Mouse (Mus musculus): ENCODE measurements around the gene Lbh. TPM values are rescaled to one million over a fixed set of nuclear protein-coding genes. Genes with fewer than 3 reads are reported as not detected.

Gene Lbh
- polyA plus RNA-seq, 2 experiments: 0.85 to 6.2 TPM

DNA sequence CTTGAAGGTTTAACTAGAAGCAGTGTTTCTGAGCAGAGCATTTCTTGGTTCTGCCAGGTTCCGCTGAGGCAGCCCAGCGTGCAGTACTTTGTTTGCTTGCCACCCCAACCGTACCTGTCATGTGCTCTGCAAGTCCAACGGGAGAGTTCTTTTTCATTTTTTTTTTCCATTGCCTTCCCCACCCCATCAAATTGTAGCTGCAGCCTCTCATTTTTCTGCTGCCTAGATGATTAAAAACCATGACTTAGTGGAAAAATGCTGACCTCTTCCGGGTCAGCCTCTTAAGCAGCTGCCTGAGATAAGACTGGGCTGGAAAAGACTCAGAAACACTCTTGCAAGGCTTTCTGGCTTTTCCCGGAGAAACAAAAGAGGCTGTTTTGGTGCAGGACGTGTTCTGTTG lies 17.8 kb downstream of the Lbh start:
- Histone ChIP-seq H3K27ac (no peak overlapping the region), H3K4me1 (replicated peaks; ENCODE audit: control insufficient read depth in 2 of 2, insufficient read depth in 2 of 2, low read length in 1 of 2) (peaks cover 0 to 6% of the 10 kb centered on the region in 2 experiments; a peak in 1 of 4 replicates), H3K9me3 (ENCODE audit: control insufficient read depth, low read length) (no peaks in the 10 kb centered on the region), H3K9ac (replicated peaks) (no peak overlapping the region), H3K4me3 (ENCODE audit: insufficient read depth in 1 of 2, low read depth in 2 of 2, low read length in 2 of 2) (no peak overlapping the region), H3K4me2 (ENCODE audit: low read depth) (no peak overlapping the region), H3K27me3 (ENCODE audit: control insufficient read depth, insufficient read depth, low read length) (no peaks in the 10 kb centered on the region), H3K36me3 (replicated peaks; ENCODE audit: control insufficient read depth, insufficient read depth, low read depth) (no peaks in the 10 kb centered on the region)
- DNase-seq (ENCODE audit: low read depth in 3 of 3, low spot score in 3 of 3) (no peak), ATAC-seq (ENCODE audit: insufficient read depth) (no peak)
- WGBS (ENCODE audit: insufficient replicate concordance): 38% methylated on average over 7 of the region's 7 CpGs
- TF ChIP-seq EP300 (IDR thresholded peaks at IDR 0.05; ENCODE audit: low read depth) (no peak), CTCF (IDR thresholded peaks at IDR 0.05; ENCODE audit: low read depth) (no peak)

DNA sequence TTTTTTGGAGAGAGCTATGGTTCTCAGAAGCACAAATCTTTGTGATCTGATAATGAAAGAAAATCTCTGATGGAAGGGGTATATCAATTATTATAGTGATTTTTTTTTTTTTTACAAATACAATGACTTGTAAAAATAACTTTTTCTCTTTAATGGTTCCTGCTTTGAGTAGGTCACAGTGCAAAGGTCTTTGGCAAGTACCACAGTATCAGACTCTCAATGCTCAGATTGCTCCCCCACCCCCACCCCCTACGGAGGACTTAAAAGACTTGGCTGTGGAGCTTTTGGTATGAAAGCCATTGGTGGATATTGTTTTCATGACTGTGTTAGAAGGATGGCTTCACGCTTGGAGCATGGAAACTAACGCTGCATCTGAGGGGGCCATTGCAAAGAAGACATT lies 18.2 kb downstream of the Lbh start:
- H3K36me3 ChIP-seq (replicated peaks; ENCODE audit: control insufficient read depth, insufficient read depth, low read depth): no peaks in the 10 kb centered on the region
- H3K4me3 ChIP-seq (ENCODE audit: insufficient read depth in 1 of 2, low read depth in 2 of 2, low read length in 2 of 2): no peak overlapping the region
- H3K4me2 ChIP-seq (ENCODE audit: low read depth): no peak overlapping the region
- H3K4me1 ChIP-seq (replicated peaks; ENCODE audit: control insufficient read depth in 2 of 2, insufficient read depth in 2 of 2, low read length in 1 of 2): peaks cover 0 to 6% of the 10 kb centered on the region in 2 experiments; a peak in 1 of 4 replicates
- H3K27ac ChIP-seq: no peak overlapping the region
- WGBS (ENCODE audit: insufficient replicate concordance): 84% methylated on average over 3 of the region's 3 CpGs
- H3K9me3 ChIP-seq (ENCODE audit: control insufficient read depth, low read length): no peaks in the 10 kb centered on the region
- TF ChIP-seq CTCF (IDR thresholded peaks at IDR 0.05; ENCODE audit: low read depth): no peak
- TF ChIP-seq EP300 (IDR thresholded peaks at IDR 0.05; ENCODE audit: low read depth): no peak
- no peak for ATAC-seq (ENCODE audit: insufficient read depth)
- H3K27me3 ChIP-seq (ENCODE audit: control insufficient read depth, insufficient read depth, low read length): no peaks in the 10 kb centered on the region
- no peak for DNase-seq (ENCODE audit: low read depth in 3 of 3, low spot score in 3 of 3)
- H3K9ac ChIP-seq (replicated peaks): no peak overlapping the region

DNA sequence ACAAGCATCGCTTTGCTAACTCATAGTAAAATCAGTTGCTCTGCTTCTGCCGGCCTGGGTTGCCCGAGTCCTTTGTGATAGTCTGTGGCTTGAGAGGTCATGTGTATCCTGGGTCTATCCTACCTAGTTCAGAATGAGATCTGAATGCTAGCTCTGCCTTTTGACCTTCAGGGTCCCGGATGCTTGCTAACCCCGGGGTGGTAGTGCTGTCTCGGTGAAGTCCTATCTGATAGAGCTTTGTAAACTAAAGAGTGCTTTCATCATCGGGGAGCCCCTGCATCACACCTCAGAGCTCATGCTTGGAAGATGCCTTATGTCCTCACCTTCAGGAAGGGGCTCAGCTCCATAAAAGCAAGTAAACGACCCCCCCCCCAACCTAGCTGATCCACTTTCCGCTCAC lies 19.1 kb downstream of the Lbh start:
- WGBS (ENCODE audit: insufficient replicate concordance): 68% methylated on average over 9 of the region's 9 CpGs
- no peak for TF ChIP-seq EP300 (IDR thresholded peaks at IDR 0.05; ENCODE audit: low read depth)
- H3K27ac ChIP-seq: no peak overlapping the region

DNA sequence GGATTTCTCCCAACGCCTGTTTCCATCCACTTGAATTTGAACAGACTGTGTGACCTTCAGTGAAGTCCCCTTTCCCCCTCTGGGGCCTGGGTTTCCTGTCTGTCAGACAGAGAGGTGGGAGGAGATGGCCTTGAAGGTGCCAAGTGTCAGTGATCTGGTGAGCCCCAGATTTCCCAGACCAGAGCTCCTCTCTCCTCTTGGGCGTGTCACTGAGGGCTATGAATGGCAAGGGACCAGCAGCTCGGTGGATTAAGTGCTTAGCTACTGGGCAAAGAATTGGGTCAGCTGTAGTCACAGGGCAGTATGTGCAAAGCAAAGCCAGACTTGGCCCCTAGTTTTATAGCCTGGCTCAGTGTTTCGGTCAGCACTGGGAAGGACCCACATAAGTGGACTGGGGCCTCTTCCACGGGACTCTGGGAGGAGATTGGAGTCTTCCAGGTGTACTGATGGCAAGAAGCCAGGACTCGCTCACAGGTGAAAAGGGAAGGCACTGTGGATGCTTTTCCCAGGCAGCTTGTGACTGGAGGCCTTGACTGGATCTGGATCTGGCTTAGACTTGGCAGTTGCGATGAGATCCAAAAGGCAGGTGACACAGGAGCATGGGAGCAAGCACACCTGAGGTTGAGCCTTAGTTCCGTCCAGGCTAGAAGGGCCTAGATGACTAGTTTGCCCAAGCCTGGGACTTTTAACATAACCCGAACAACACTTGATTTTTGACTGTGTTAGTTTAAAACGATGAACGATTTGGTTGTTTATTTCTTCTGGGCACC lies 20.1 kb downstream of the Lbh start:
- H3K4me1 ChIP-seq (replicated peaks; ENCODE audit: control insufficient read depth in 2 of 2, insufficient read depth in 2 of 2, low read length in 1 of 2): peaks cover 0 to 6% of the 10 kb centered on the region in 2 experiments; a peak in 1 of 4 replicates
- no peak overlapping the region for H3K4me3 ChIP-seq (ENCODE audit: insufficient read depth in 1 of 2, low read depth in 2 of 2, low read length in 2 of 2)
- no peaks in the 10 kb centered on the region for H3K9me3 ChIP-seq (ENCODE audit: control insufficient read depth, low read length)
- TF ChIP-seq EP300 (IDR thresholded peaks at IDR 0.05; ENCODE audit: low read depth) (no peak), CTCF (IDR thresholded peaks at IDR 0.05; ENCODE audit: low read depth) (no peak)
- no peak overlapping the region for H3K9ac ChIP-seq (replicated peaks)
- no peaks in the 10 kb centered on the region for H3K36me3 ChIP-seq (replicated peaks; ENCODE audit: control insufficient read depth, insufficient read depth, low read depth)
- ATAC-seq (ENCODE audit: insufficient read depth) (no peak), DNase-seq (ENCODE audit: low read depth in 3 of 3, low spot score in 3 of 3) (no peak)
- H3K27me3 ChIP-seq (ENCODE audit: control insufficient read depth, insufficient read depth, low read length): no peaks in the 10 kb centered on the region
- WGBS (ENCODE audit: insufficient replicate concordance): 65% methylated on average over 11 of the region's 11 CpGs
- no peak overlapping the region for H3K27ac ChIP-seq
- no peak overlapping the region for H3K4me2 ChIP-seq (ENCODE audit: low read depth)

More for the DNA sequence above, 19.1 kb downstream of the Lbh start:
- Histone ChIP-seq H3K4me2 (ENCODE audit: low read depth) (no peak overlapping the region), H3K36me3 (replicated peaks; ENCODE audit: control insufficient read depth, insufficient read depth, low read depth) (no peaks in the 10 kb centered on the region), H3K9me3 (ENCODE audit: control insufficient read depth, low read length) (no peaks in the 10 kb centered on the region), H3K27me3 (ENCODE audit: control insufficient read depth, insufficient read depth, low read length) (no peaks in the 10 kb centered on the region), H3K4me3 (ENCODE audit: insufficient read depth in 1 of 2, low read depth in 2 of 2, low read length in 2 of 2) (no peak overlapping the region), H3K4me1 (replicated peaks; ENCODE audit: control insufficient read depth in 2 of 2, insufficient read depth in 2 of 2, low read length in 1 of 2) (peaks cover 0 to 6% of the 10 kb centered on the region in 2 experiments; a peak in 1 of 4 replicates), H3K9ac (replicated peaks) (no peak overlapping the region)
- no peak for ATAC-seq (ENCODE audit: insufficient read depth)
- no peak for DNase-seq (ENCODE audit: low read depth in 3 of 3, low spot score in 3 of 3)

DNA sequence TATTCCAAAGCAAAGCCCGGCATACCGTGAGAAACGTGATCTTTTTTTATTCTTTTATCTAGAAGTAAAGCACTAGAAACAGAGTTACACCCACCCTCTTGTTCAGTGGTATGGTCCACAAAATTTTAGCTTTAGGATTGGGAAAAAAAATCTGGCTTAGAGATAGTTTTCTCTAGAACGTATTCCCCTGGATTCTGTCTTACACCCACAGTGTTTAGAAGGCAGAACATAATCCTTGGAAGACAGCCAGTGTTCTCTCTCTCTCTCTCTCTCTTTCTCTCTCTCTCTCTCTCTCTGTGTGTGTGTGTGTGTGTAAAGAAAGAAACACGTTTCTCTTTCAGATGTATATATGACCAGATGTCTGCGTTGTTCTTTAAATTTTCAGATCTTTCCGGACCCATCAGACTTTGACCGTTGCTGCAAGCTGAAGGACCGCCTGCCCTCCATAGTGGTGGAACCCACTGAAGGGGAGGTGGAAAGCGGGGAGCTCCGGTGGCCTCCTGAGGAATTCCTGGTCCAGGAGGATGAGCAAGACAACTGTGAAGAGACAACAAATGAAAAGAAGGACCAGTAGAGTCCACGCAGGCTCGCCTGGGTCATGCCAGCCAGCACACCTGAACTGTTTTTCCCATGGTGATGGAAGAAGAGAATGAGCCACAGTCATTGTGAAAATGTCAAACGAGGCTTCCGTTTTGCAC lies 20.9 kb downstream of the Lbh start:
- H3K4me3 ChIP-seq (ENCODE audit: insufficient read depth in 1 of 2, low read depth in 2 of 2, low read length in 2 of 2): no peak overlapping the region
- no peaks in the 10 kb centered on the region for H3K27me3 ChIP-seq (ENCODE audit: control insufficient read depth, insufficient read depth, low read length)
- WGBS (ENCODE audit: insufficient replicate concordance): 60% methylated on average over 15 of the region's 15 CpGs
- peaks cover 0 to 6% of the 10 kb centered on the region in 2 experiments; a peak in 1 of 4 replicates for H3K4me1 ChIP-seq (replicated peaks; ENCODE audit: control insufficient read depth in 2 of 2, insufficient read depth in 2 of 2, low read length in 1 of 2)
- no peak for DNase-seq (ENCODE audit: low read depth in 3 of 3, low spot score in 3 of 3)
- H3K27ac ChIP-seq: no peak overlapping the region
- TF ChIP-seq CTCF (IDR thresholded peaks at IDR 0.05; ENCODE audit: low read depth) (no peak), EP300 (IDR thresholded peaks at IDR 0.05; ENCODE audit: low read depth) (no peak)
- H3K9me3 ChIP-seq (ENCODE audit: control insufficient read depth, low read length): no peaks in the 10 kb centered on the region
- ATAC-seq (ENCODE audit: insufficient read depth): no peak
- no peaks in the 10 kb centered on the region for H3K36me3 ChIP-seq (replicated peaks; ENCODE audit: control insufficient read depth, insufficient read depth, low read depth)
- H3K9ac ChIP-seq (replicated peaks): no peak overlapping the region
- H3K4me2 ChIP-seq (ENCODE audit: low read depth): no peak overlapping the region
